Mouse (Mus musculus) WW6 (cell line): Measurements from ENCODE around the gene L3mbtl4.

ENCODE experiments used
- DNase-seq: peaks from one replicate; pipeline ENCODE4 v3.0.0-alpha.2; 2013; ENCODE audit warnings: low read depth, low spot score

L3mbtl4 gene

GRCm38 (mm10) chr17:68273527-68273926, at the start of gene L3mbtl4:
L3mbtl4 (plus strand) TSS chr17:68273797.
- DNase-seq = peak; percentile 13

GRCm38 (mm10) chr17:68230484-68230883, 43.1 kb upstream of the L3mbtl4 start:
- DNase-seq = no peak

- no peak for DNase-seq
These were observed 38.2 kb upstream of the L3mbtl4 start for GRCm38 (mm10) chr17:68235380-68235779.

- DNase-seq = no peak
These were observed 36.6 kb upstream of the L3mbtl4 start for GRCm38 (mm10) chr17:68236992-68237391.

- DNase-seq = no peak
These were observed 33.4 kb upstream of the L3mbtl4 start for GRCm38 (mm10) chr17:68240171-68240570.

- DNase-seq = no peak
These were observed 8.6 kb upstream of the L3mbtl4 start for GRCm38 (mm10) chr17:68264835-68265557.

- DNase-seq = no peak
These were observed 357 bp downstream of the L3mbtl4 start for GRCm38 (mm10) chr17:68273954-68274353.

- no peak for DNase-seq
These were observed 1.5 kb downstream of the L3mbtl4 start for GRCm38 (mm10) chr17:68275138-68275537.

GRCm38 (mm10) chr17:68280915-68281314, 7.3 kb downstream of the L3mbtl4 start:
- no peak for DNase-seq

GRCm38 (mm10) chr17:68285119-68285782, 11.7 kb downstream of the L3mbtl4 start:
- no peak for DNase-seq

GRCm38 (mm10) chr17:68288094-68288493, 14.5 kb downstream of the L3mbtl4 start:
- DNase-seq = no peak

- no peak for DNase-seq
These were observed 15.1 kb downstream of the L3mbtl4 start for GRCm38 (mm10) chr17:68288699-68289098.

GRCm38 (mm10) chr17:68291713-68292364, 18.2 kb downstream of the L3mbtl4 start:
- DNase-seq = no peak

- no peak for DNase-seq
These were observed 34.8 kb downstream of the L3mbtl4 start for GRCm38 (mm10) chr17:68308381-68308780.

GRCm38 (mm10) chr17:68312286-68312927, 38.8 kb downstream of the L3mbtl4 start:
- no peak for DNase-seq

- no peak for DNase-seq
These were observed 47.3 kb downstream of the L3mbtl4 start for GRCm38 (mm10) chr17:68320940-68321339.

- DNase-seq = no peak
These were observed 49.0 kb downstream of the L3mbtl4 start for GRCm38 (mm10) chr17:68322607-68323006.

GRCm38 (mm10) chr17:68332225-68332624, 58.6 kb downstream of the L3mbtl4 start:
- no peak for DNase-seq

GRCm38 (mm10) chr17:68333382-68333781, 59.8 kb downstream of the L3mbtl4 start:
- no peak for DNase-seq

- DNase-seq = no peak
These were observed 65.4 kb downstream of the L3mbtl4 start for GRCm38 (mm10) chr17:68338917-68339553.

GRCm38 (mm10) chr17:68357687-68358086, 84.1 kb downstream of the L3mbtl4 start:
- no peak for DNase-seq

GRCm38 (mm10) chr17:68371101-68371500, 97.5 kb downstream of the L3mbtl4 start:
- no peak for DNase-seq
